Mouse (Mus musculus): Measurements from ENCODE around the gene 2310039H08Rik.

The 2310039H08Rik gene

GRCm38 (mm10) chr17:46809131-46809830, 36.8 kb downstream of the 2310039H08Rik start:
- no peak for DNase-seq (ENCODE audit: low spot score in 2 of 2)

GRCm38 (mm10) chr17:46810672-46811071, 38.2 kb downstream of the 2310039H08Rik start:
- no peak for DNase-seq (ENCODE audit: low spot score in 2 of 2)

GRCm38 (mm10) chr17:46812442-46812841, 40.0 kb downstream of the 2310039H08Rik start:
- DNase-seq (ENCODE audit: low spot score in 2 of 2), result no peak

GRCm38 (mm10) chr17:46813637-46814036, 41.2 kb downstream of the 2310039H08Rik start:
- DNase-seq (ENCODE audit: low spot score in 2 of 2), result no peak

- DNase-seq (ENCODE audit: low spot score in 2 of 2), result no peak
Measured at GRCm38 (mm10) chr17:46814497-46814896, 42.1 kb downstream of the 2310039H08Rik start.

GRCm38 (mm10) chr17:46816306-46816705, 43.9 kb downstream of the 2310039H08Rik start:
- DNase-seq (ENCODE audit: low spot score in 2 of 2), result no peak

GRCm38 (mm10) chr17:46817734-46818158, 45.3 kb downstream of the 2310039H08Rik start:
- DNase-seq (ENCODE audit: low spot score in 2 of 2), result no peak

- no peak for DNase-seq (ENCODE audit: low spot score in 2 of 2)
Measured at GRCm38 (mm10) chr17:46820628-46821027, 48.2 kb downstream of the 2310039H08Rik start.
